Mouse (Mus musculus): ENCODE measurements around the gene Eid2. TPM values are rescaled to one million over a fixed set of nuclear protein-coding genes. Genes with fewer than 3 reads are reported as not detected.

Eid2 gene
- polyA plus RNA-seq, 1 experiment = 6.0 TPM

- TF ChIP-seq CTCF (IDR thresholded peaks at IDR 0.05; ENCODE audit: control insufficient read depth, insufficient read depth, insufficient replicate concordance, low read depth, low read length) (peak; percentile 93), POLR2A (IDR thresholded peaks at IDR 0.05; ENCODE audit: control insufficient read depth, low read depth, low read length) (no peak)
- Histone ChIP-seq H3K36me3 (ENCODE audit: control insufficient read depth, insufficient read depth, low read length) (no peaks in the 10 kb centered on the region), H3K4me1 (ENCODE audit: control insufficient read depth, insufficient read depth, low read length) (no peaks in the 10 kb centered on the region), H3K27me3 (ENCODE audit: control insufficient read depth, insufficient read depth, low read length) (no peaks in the 10 kb centered on the region), H3K27ac (ENCODE audit: control insufficient read depth, insufficient read depth, low read depth, low read length) (no peak overlapping the region), H3K4me3 (ENCODE audit: control insufficient read depth, low read depth, low read length) (no peak overlapping the region)
These were observed 12.2 kb upstream of the Eid2 start for GRCm38 (mm10) chr7:28255476-28255875.

DNA sequence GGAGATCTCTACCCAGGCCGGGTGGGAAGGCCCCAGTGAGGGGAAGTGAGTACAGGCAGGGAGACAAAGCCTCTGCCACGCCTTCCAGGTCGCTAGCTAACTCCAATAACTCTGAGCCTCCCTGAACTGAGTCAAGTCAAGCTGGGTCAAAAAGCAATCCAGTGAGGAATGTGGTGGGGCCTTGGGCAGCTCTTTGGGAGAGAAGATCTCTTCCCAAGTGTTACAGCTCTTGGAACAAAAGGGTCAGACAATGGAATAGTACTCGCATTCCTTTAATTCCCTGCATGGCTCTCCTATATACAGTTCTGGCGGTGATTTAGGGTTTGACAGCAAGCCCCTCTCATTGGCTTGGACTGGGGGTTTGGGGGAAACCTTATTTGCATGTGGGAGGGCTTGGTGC is 4.8 kb upstream of the Eid2 start:
- TF ChIP-seq POLR2A (IDR thresholded peaks at IDR 0.05; ENCODE audit: control insufficient read depth, low read depth, low read length) = no peak
- no peak for TF ChIP-seq CTCF (IDR thresholded peaks at IDR 0.05; ENCODE audit: control insufficient read depth, insufficient read depth, insufficient replicate concordance, low read depth, low read length)
- Histone ChIP-seq H3K27ac (ENCODE audit: control insufficient read depth, insufficient read depth, low read depth, low read length) (no peak overlapping the region), H3K4me1 (ENCODE audit: control insufficient read depth, insufficient read depth, low read length) (peaks cover 2% of the 10 kb centered on the region), H3K27me3 (ENCODE audit: control insufficient read depth, insufficient read depth, low read length) (no peaks in the 10 kb centered on the region), H3K36me3 (ENCODE audit: control insufficient read depth, insufficient read depth, low read length) (no peaks in the 10 kb centered on the region), H3K4me3 (ENCODE audit: control insufficient read depth, low read depth, low read length) (no peak overlapping the region)

DNA sequence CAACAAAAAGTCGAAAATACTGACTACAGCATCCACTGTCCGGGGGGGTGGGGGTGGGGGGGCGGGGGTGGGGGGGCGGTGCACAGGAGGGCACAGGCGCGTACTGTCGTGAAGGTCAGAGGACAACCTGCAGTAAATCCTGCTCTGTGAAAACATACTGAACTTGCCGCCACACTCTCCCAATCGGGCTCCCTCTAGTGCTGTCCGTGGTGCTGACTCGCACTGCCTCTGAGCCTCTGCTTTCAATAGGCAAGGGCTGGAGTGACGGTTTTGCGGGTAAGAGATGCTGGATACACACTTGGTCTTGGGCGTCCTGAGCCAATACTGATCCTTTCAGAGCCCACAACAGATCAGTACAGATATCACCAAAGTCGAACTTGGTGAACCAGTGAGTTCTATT is 3.9 kb upstream of the Eid2 start:
- Histone ChIP-seq H3K4me1 (ENCODE audit: control insufficient read depth, insufficient read depth, low read length) (peaks cover 5% of the 10 kb centered on the region), H3K36me3 (ENCODE audit: control insufficient read depth, insufficient read depth, low read length) (no peaks in the 10 kb centered on the region), H3K4me3 (ENCODE audit: control insufficient read depth, low read depth, low read length) (no peak overlapping the region), H3K27ac (ENCODE audit: control insufficient read depth, insufficient read depth, low read depth, low read length) (no peak overlapping the region), H3K27me3 (ENCODE audit: control insufficient read depth, insufficient read depth, low read length) (no peaks in the 10 kb centered on the region)
- no peak for TF ChIP-seq CTCF (IDR thresholded peaks at IDR 0.05; ENCODE audit: control insufficient read depth, insufficient read depth, insufficient replicate concordance, low read depth, low read length)
- no peak for TF ChIP-seq POLR2A (IDR thresholded peaks at IDR 0.05; ENCODE audit: control insufficient read depth, low read depth, low read length)

DNA sequence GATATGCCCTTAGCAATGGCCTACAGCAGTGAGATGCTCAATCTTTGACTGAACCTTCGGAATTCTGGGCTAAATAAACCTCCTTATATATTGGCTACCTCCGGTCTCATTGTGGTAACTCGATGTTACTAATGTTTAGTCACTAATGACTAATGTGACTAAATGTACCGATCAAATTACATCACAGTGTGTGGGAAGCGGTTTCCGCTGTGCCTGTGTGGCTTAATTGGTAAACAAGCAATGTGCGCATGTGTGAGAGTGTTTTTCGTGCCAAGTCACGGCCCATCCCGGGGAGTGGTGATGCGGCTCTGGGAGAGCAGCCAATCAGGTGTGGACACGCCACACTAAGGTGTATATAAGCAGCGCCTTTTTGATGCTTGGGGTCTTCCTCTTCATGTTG is 2.3 kb upstream of the Eid2 start:
- H3K4me3 ChIP-seq (ENCODE audit: control insufficient read depth, low read depth, low read length) = no peak overlapping the region
- H3K27ac ChIP-seq (ENCODE audit: control insufficient read depth, insufficient read depth, low read depth, low read length) = no peak overlapping the region
- TF ChIP-seq POLR2A (IDR thresholded peaks at IDR 0.05; ENCODE audit: control insufficient read depth, low read depth, low read length) (no peak), CTCF (IDR thresholded peaks at IDR 0.05; ENCODE audit: control insufficient read depth, insufficient read depth, insufficient replicate concordance, low read depth, low read length) (no peak)
- H3K36me3 ChIP-seq (ENCODE audit: control insufficient read depth, insufficient read depth, low read length) = no peaks in the 10 kb centered on the region
- no peaks in the 10 kb centered on the region for H3K27me3 ChIP-seq (ENCODE audit: control insufficient read depth, insufficient read depth, low read length)
- peaks cover 5% of the 10 kb centered on the region for H3K4me1 ChIP-seq (ENCODE audit: control insufficient read depth, insufficient read depth, low read length)

DNA sequence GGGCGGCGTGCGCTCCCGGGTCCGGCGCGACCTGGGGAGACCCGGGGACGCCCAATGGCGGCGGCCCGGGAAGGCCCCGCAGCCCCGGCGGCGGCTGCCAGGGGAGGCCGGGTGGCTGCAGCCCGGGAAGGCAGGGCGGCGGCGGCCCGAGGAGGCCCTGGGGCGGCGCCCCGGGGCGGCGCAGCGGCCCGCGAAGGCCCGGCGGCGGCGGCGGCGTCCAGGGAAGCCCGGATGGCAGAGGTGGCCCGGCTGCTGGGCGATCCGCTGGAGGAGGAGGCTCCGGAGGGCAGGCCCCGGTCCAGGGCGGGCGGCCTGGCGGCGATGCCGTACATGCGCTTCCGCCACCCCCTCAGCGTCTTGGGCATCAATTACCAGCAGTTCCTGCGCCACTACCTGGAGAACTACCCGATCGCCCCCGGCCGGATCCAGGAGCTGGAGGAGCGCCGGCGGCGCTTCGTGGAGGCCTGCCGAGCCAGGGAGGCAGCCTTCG is 406 bp downstream of the Eid2 start:
- H3K4me3 ChIP-seq (ENCODE audit: control insufficient read depth, low read depth, low read length) = peak overlapping the region; percentile 87
- H3K36me3 ChIP-seq (ENCODE audit: control insufficient read depth, insufficient read depth, low read length) = no peaks in the 10 kb centered on the region; the same call in 1 of the 2 replicates
- TF ChIP-seq POLR2A (IDR thresholded peaks at IDR 0.05; ENCODE audit: control insufficient read depth, low read depth, low read length) (no peak), CTCF (IDR thresholded peaks at IDR 0.05; ENCODE audit: control insufficient read depth, insufficient read depth, insufficient replicate concordance, low read depth, low read length) (no peak)
- peak overlapping the region; percentile 79 for H3K27ac ChIP-seq (ENCODE audit: control insufficient read depth, insufficient read depth, low read depth, low read length)
- peaks cover 7% of the 10 kb centered on the region for H3K4me1 ChIP-seq (ENCODE audit: control insufficient read depth, insufficient read depth, low read length)
- no peaks in the 10 kb centered on the region for H3K27me3 ChIP-seq (ENCODE audit: control insufficient read depth, insufficient read depth, low read length)

DNA sequence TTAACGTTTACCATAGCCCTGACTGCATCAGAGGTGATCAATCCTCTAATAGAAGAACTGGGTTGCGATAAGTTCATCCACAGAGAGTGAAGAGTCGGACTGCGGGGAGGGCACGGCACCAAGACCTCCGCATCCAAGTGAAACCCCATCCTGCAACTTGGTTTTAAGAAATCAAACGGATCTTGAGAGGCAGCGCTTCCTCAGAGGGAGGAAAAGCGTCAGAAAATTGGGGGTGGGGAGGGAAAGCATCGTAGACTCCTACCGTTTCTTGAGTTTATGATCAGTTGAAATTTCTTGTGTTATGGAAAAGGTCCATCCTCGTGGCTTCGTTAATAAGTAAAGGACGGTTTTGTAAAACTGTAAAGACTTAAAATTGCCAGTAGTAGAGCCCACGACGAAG is 895 bp downstream of the Eid2 start:
- Histone ChIP-seq H3K4me1 (ENCODE audit: control insufficient read depth, insufficient read depth, low read length) (peaks cover 7% of the 10 kb centered on the region), H3K36me3 (ENCODE audit: control insufficient read depth, insufficient read depth, low read length) (no peaks in the 10 kb centered on the region; the same call in 1 of the 2 replicates), H3K27me3 (ENCODE audit: control insufficient read depth, insufficient read depth, low read length) (no peaks in the 10 kb centered on the region), H3K4me3 (ENCODE audit: control insufficient read depth, low read depth, low read length) (peak overlapping the region; percentile 87), H3K27ac (ENCODE audit: control insufficient read depth, insufficient read depth, low read depth, low read length) (peak overlapping the region; percentile 79)
- no peak for TF ChIP-seq CTCF (IDR thresholded peaks at IDR 0.05; ENCODE audit: control insufficient read depth, insufficient read depth, insufficient replicate concordance, low read depth, low read length)

- Histone ChIP-seq H3K4me3 (ENCODE audit: control insufficient read depth, low read depth, low read length) (no peak overlapping the region), H3K36me3 (ENCODE audit: control insufficient read depth, insufficient read depth, low read length) (no peaks in the 10 kb centered on the region; the same call in 1 of the 2 replicates), H3K27me3 (ENCODE audit: control insufficient read depth, insufficient read depth, low read length) (no peaks in the 10 kb centered on the region), H3K27ac (ENCODE audit: control insufficient read depth, insufficient read depth, low read depth, low read length) (no peak overlapping the region), H3K4me1 (ENCODE audit: control insufficient read depth, insufficient read depth, low read length) (peaks cover 5% of the 10 kb centered on the region)
- TF ChIP-seq POLR2A (IDR thresholded peaks at IDR 0.05; ENCODE audit: control insufficient read depth, low read depth, low read length) (no peak), CTCF (IDR thresholded peaks at IDR 0.05; ENCODE audit: control insufficient read depth, insufficient read depth, insufficient replicate concordance, low read depth, low read length) (peak; percentile 59)
These were observed 1.7 kb downstream of the Eid2 start for GRCm38 (mm10) chr7:28269355-28269754.

DNA sequence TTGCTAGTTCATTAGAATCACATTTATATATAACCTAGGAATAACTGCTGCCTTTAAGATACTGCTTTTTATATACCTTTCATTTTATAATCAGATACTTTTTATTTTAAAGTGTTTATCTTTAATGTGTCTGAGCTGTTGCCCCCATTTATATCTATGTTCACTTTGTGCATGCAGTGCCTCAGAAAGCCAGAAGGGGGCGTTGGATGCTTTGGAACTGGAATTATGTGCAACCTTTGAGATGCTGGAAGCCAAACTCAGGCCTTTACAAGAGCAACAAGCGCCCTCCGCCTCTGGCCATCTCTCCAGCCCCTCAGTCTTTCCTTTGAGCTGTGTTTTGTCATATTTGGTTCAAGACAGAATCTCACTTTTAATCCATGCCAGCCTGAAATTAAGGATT is 4.1 kb downstream of the Eid2 start:
- H3K4me1 ChIP-seq (ENCODE audit: control insufficient read depth, insufficient read depth, low read length) = peaks cover 5% of the 10 kb centered on the region
- H3K36me3 ChIP-seq (ENCODE audit: control insufficient read depth, insufficient read depth, low read length) = no peaks in the 10 kb centered on the region; the same call in 1 of the 2 replicates
- H3K4me3 ChIP-seq (ENCODE audit: control insufficient read depth, low read depth, low read length) = no peak overlapping the region
- no peaks in the 10 kb centered on the region for H3K27me3 ChIP-seq (ENCODE audit: control insufficient read depth, insufficient read depth, low read length)
- H3K27ac ChIP-seq (ENCODE audit: control insufficient read depth, insufficient read depth, low read depth, low read length) = no peak overlapping the region
- TF ChIP-seq CTCF (IDR thresholded peaks at IDR 0.05; ENCODE audit: control insufficient read depth, insufficient read depth, insufficient replicate concordance, low read depth, low read length) (0 out of 2 replicates have a peak, but pooled peaks have one; percentile 29), POLR2A (IDR thresholded peaks at IDR 0.05; ENCODE audit: control insufficient read depth, low read depth, low read length) (no peak)
